Mouse (Mus musculus) liver, embryonic 18 days (tissue): Measurements from ENCODE around the gene Hsdl2. TPM values are rescaled to one million over a fixed set of nuclear protein-coding genes. Genes with fewer than 3 reads are reported as not detected.

Source experiments
- polyA plus RNA-seq: library from polyadenylated mRNA; depleted of rRNA; stranded (reverse); fragments of >200 nt; gene quantifications from 2 replicates; pipeline ENCODE4 v1.2.3, GENCODE M21; 2012; rRNA removed

The Hsdl2 gene
- polyA plus RNA-seq: 32.9 and 35.0 TPM in 2 replicates

GRCm38 (mm10) chr4:59581314-59582185 is at the start of gene Hsdl2:
Gene Hsdl2 (plus strand): TSS chr4:59581563.

GRCm38 (mm10) chr4:59549175-59549976 is 32.0 kb upstream of the Hsdl2 start, which contains the start of gene Ptbp3:
Gene Ptbp3 (minus strand): TSS chr4:59549364.

GRCm38 (mm10) chr4:59625998-59626910 is 44.9 kb downstream of the Hsdl2 start, which contains the start of gene E130308A19Rik:
Gene E130308A19Rik (plus strand): TSS chr4:59626211.

Other genes with a start within 250 kb of the Hsdl2 start
- 20.7 and 21.9 TPM in 2 replicates for gene Susd1, start 142.9 kb upstream of the Hsdl2 start, polyA plus RNA-seq
- 23.7 and 26.9 TPM in 2 replicates for gene Ptbp3, start 32.2 kb upstream of the Hsdl2 start, polyA plus RNA-seq
- 2.3 and 2.6 TPM in 2 replicates for gene E130308A19Rik, start 44.6 kb downstream of the Hsdl2 start, polyA plus RNA-seq
- 5.0 and 5.1 TPM in 2 replicates for gene Inip, start 220.0 kb downstream of the Hsdl2 start, polyA plus RNA-seq
- 2.5 and 2.8 TPM in 2 replicates for gene Snx30, start 224.3 kb downstream of the Hsdl2 start, polyA plus RNA-seq